Mouse (Mus musculus) retina, adult 2 months (tissue): ENCODE results near the gene Lsg1.
A peak's percentile ranks its signal among the peaks of the same experiment; 100 is the strongest.

Source experiments
- DNase-seq: peaks from one replicate; pipeline ENCODE4 v3.0.0-alpha.2; 2012; ENCODE audit warnings: low read depth, low spot score

Lsg1 gene

GRCm38 (mm10) chr16:30587494-30588327, at the start of gene Lsg1:
Lsg1 (minus strand) TSS chr16:30587592.
- peak; percentile 97 for DNase-seq

- DNase-seq = no peak
These were observed 46.7 kb upstream of the Lsg1 start for GRCm38 (mm10) chr16:30633906-30634746.

- DNase-seq = no peak
These were observed 42.1 kb upstream of the Lsg1 start for GRCm38 (mm10) chr16:30629509-30629908.

GRCm38 (mm10) chr16:30628401-30628800, 41.0 kb upstream of the Lsg1 start:
- DNase-seq = no peak

DNA sequence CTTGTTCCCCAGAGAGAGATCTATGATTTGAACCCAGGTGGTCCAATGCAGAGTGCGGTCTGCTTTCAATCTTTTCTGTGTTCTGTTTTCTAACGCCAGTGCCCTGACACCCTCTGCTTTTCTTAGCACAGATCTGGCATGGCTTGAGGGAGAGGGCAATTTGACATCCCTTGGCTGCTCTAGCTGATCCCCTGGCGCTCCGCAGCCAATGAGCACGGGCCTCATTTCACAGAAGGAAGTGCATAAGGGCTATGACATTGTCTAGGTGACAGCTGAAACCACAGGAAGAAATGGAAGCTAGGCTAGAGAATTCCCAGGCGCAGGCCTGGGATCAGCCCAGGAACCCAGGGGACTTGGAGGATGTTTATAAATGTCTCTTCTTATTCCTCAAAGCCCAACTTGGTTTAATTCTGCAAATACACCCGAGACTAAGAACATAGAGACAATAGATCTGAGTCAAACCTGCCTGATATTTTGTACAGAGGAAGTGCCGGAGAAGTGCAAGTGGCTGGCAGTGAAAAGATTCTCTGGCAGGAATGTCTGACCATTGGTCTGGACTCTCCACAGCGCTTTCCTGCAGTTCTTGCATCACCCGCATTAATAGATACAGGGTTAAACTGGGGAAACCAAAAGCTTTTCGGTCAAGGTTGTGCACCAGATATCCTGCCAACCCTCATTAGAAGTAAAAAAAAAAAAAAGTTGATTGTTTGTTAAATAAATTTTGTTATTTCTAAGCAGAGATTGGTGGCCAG, 40.4 kb upstream of the Lsg1 start:
- DNase-seq = no peak

- DNase-seq = no peak
These were observed 37.2 kb upstream of the Lsg1 start for GRCm38 (mm10) chr16:30624640-30625039.

GRCm38 (mm10) chr16:30623645-30624044, 36.3 kb upstream of the Lsg1 start:
- no peak for DNase-seq

- no peak for DNase-seq
These were observed 28.9 kb upstream of the Lsg1 start for GRCm38 (mm10) chr16:30616281-30616680.

DNA sequence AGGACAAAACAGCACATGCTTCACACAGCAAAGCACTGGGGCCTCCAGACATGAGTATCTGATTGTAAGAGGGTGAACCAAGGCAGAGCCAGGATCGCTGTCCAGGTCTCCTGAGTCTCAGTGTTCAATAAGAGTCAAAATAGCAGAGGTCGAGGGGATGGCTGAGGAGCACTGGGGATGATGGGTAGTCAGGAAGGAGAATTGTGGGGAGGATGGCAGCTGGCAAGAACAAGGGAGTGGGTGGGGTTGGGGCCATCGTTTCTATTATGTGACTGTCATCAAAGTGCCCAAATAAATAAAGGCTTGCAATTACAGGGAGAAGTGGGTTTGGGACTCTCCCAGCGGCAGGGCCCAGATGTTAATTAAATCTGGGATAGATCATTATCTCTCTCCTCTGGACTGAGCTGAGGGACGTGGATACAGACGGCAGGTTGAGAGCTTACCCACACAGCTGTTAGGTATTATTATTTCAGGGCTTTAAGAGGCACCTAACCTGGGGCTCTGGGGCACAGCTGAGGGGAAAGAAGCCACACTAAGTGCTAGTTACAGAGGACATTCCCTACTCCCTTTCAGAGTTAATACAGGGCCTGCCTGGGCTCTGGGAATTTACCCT, 27.4 kb upstream of the Lsg1 start:
- DNase-seq = no peak

DNA sequence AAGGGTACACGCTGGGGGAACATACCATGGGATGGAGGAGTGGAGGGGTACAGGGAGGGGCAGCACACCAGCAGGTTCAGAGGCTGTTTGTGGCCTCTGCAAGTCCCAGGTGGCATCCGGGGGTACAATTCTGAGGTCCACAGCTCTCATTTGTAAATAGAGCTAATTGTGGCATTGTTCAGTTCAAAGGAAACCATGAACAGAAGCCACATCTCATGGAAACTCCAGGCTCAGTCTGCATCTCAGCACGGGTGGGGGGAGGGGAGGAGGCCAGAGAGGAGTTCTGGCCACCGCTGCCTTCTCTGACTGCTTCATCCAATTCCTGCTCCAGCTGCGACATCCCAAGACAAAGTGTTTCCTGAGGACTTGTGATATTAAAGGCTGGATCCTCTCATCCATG, 26.7 kb upstream of the Lsg1 start:
- no peak for DNase-seq

- DNase-seq = no peak
These were observed 25.7 kb upstream of the Lsg1 start for GRCm38 (mm10) chr16:30613122-30613521.

GRCm38 (mm10) chr16:30611331-30611730, 23.9 kb upstream of the Lsg1 start:
- DNase-seq = no peak

DNA sequence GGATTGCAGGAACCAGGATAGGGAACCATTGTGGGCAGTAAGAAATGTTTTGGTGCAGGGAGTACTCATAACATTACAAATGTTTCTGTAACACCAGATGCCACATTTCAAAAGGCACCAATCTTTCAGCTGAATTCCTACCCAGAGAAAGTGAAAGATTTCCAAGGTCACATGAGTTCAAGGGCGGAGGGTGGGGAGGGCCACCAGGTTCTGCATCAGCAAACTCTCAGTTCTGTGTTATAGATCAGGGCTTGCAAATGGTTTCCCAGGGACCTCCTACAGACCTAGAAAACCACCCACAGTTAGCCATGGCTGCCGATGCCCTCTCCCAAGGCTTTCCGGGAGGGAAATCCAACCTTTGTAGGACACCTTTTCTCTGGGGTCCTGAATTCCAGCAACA, 20.5 kb upstream of the Lsg1 start:
- no peak for DNase-seq

DNA sequence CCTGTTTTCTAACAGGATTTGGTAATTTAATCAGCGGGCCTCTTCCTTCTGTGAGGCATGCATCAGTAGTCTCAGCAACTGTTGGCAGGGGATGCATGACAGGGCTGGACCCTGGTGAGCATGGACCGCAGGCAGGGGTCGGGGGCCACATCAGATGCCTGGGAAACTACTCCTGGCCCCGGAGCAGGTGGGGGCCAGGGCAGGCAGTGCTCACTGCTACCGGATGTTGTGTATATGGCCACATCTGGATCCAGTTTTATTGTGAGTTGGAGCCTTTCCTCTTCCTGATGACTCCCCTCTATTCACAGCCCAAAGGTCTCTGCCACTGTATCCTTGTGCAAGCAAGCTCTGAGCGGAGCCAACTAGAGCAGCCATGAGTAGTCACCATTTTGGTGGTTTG, 18.1 kb upstream of the Lsg1 start:
- DNase-seq = no peak

- no peak for DNase-seq
These were observed 17.4 kb upstream of the Lsg1 start for GRCm38 (mm10) chr16:30604807-30605137.

GRCm38 (mm10) chr16:30604061-30604806, 16.8 kb upstream of the Lsg1 start:
- DNase-seq = no peak

GRCm38 (mm10) chr16:30603531-30603842, 16.1 kb upstream of the Lsg1 start:
- DNase-seq = no peak

GRCm38 (mm10) chr16:30602684-30603530, 15.5 kb upstream of the Lsg1 start:
- DNase-seq = no peak

DNA sequence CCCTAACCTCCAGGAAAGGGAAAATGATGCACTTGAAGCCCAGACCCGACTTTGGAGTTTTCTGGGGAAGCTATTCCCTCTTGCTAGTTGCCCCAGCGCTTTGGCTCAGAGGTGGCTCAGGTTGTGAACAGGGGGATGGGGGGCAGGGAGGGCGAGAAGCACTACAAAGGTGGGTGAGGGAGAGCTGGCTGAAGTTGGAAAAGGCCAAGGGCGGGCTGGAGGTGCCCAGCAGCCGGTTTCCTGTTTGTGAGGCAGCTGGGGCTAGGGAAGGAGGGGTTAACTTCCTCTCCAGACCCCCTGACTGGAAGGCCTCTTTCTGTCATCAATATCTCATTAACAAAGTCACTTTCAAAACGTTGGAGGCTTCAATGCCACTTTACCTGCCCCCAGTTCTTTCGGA, 14.6 kb upstream of the Lsg1 start:
- DNase-seq = no peak
